Mouse (Mus musculus) liver, postnatal 0 days (tissue): ENCODE results near the gene Emx1.

ENCODE experiments used
- CTCF ChIP-seq: sonication (generic); IDR thresholded peaks from 2 replicates; pipeline ENCODE4 v1.5.1; 2016; ENCODE audit warnings: antibody characterized with exemption, low read depth
- EP300 ChIP-seq: IDR thresholded peaks from 2 replicates; pipeline ENCODE4 v1.6.1; 2016; ENCODE audit warnings: antibody characterized with exemption, low read depth, mild to moderate bottlenecking

DNA sequence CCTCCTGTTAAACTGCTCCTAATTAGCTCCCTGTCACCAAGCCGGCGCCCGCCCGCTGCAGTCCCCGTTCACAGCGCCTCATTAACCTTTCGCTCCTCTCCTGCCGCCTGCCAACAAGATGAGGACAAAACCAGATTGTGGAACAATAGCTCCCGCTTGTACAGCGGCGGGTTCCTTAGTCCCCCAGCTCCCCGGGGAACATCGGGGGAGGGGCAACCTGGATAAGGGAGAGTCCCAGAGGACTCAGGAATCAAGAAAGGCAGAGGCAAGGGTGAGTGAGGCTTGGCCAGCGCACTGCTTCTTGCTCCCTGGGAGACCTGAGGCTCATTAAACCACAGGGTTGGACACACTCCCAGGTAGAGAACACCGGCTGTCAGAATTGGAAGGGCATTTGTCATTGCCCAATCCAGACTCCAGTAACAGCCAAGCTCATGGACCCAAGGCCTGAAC, 37.2 kb downstream of the Emx1 start:
- TF ChIP-seq EP300 (no peak), CTCF (no peak)
